Mouse (Mus musculus): ENCODE data around the gene Aasdh. TPM values are rescaled to one million over a fixed set of nuclear protein-coding genes. Genes with fewer than 3 reads are reported as not detected.
A peak's percentile ranks its signal among the peaks of the same experiment; 100 is the strongest.

The Aasdh gene
- polyA plus RNA-seq (2016; fragmentation: Nextera tagmentation; extraction: Ambion mirVana): 17.6 and 23.3 TPM in 2 replicates

GRCm38 (mm10) chr5:76905405-76906154 lies at the start of gene Aasdh:
Aasdh (minus strand) TSS chr5:76905514.
- peak; percentile 100 for DNase-seq (ENCODE audit: low spot score)
- WGBS: under 1% methylated on average over 47 of the region's 47 CpGs

GRCm38 (mm10) chr5:76954271-76954900 lies 49.1 kb upstream of the Aasdh start:
- H3K9me3 ChIP-seq: no peaks in the 10 kb centered on the region
- no peaks in the 10 kb centered on the region for H3K27me3 ChIP-seq (ENCODE audit: insufficient read depth, poor library complexity, severe bottlenecking)
- H3K4me3 ChIP-seq: 0 out of 2 replicates have a peak overlapping the region, but pooled peaks have one; percentile 0
- H3K36me3 ChIP-seq: peaks cover 59% of the 10 kb centered on the region
- peaks cover 33% of the 10 kb centered on the region for H3K4me1 ChIP-seq (replicated peaks)
- H3K27ac ChIP-seq: no peak overlapping the region
- DNase-seq (ENCODE audit: low spot score): no peak
- 90% methylated on average over 6 of the region's 6 CpGs for WGBS

More at GRCm38 (mm10) chr5:76905405-76906154, at the start of gene Aasdh:
- Histone ChIP-seq H3K27me3 (ENCODE audit: insufficient read depth, poor library complexity, severe bottlenecking) (no peaks in the 10 kb centered on the region), H3K36me3 (peaks cover 16% of the 10 kb centered on the region), H3K27ac (peak within 1 kb of the TSS; percentile 93), H3K9me3 (no peaks in the 10 kb centered on the region), H3K4me3 (peak within 1 kb of the TSS; percentile 80), H3K4me1 (replicated peaks) (peaks cover 12% of the 10 kb centered on the region)

GRCm38 (mm10) chr5:76953794-76954193 lies 48.5 kb upstream of the Aasdh start:
- Histone ChIP-seq H3K4me3 (0 out of 2 replicates have a peak overlapping the region, but pooled peaks have one; percentile 68), H3K9me3 (no peaks in the 10 kb centered on the region), H3K36me3 (peaks cover 59% of the 10 kb centered on the region), H3K27ac (no peak overlapping the region), H3K4me1 (replicated peaks) (peaks cover 36% of the 10 kb centered on the region), H3K27me3 (ENCODE audit: insufficient read depth, poor library complexity, severe bottlenecking) (no peaks in the 10 kb centered on the region)
- WGBS: 84% methylated on average over 3 of the region's 3 CpGs
- DNase-seq (ENCODE audit: low spot score): no peak

GRCm38 (mm10) chr5:76952112-76953040 lies 47.1 kb upstream of the Aasdh start:
- Histone ChIP-seq H3K4me1 (replicated peaks) (peaks cover 46% of the 10 kb centered on the region), H3K36me3 (peaks cover 59% of the 10 kb centered on the region)
- 26% methylated on average over 7 of the region's 7 CpGs for WGBS

GRCm38 (mm10) chr5:76951106-76952027 lies 46.1 kb upstream of the Aasdh start, which contains the start of the genes Paics and Ppat:
Paics (plus strand) TSS chr5:76951307.
Ppat (minus strand) TSS chr5:76951578.
- H3K4me1 ChIP-seq (replicated peaks): peaks cover 50% of the 10 kb centered on the region
- WGBS: under 1% methylated on average over 81 of the region's 81 CpGs
- peaks cover 59% of the 10 kb centered on the region for H3K36me3 ChIP-seq
- peak within 1 kb of the TSS; percentile 68 for H3K4me3 ChIP-seq
- H3K27me3 ChIP-seq (ENCODE audit: insufficient read depth, poor library complexity, severe bottlenecking): no peaks in the 10 kb centered on the region
- peak within 1 kb of the TSS; percentile 92 for H3K27ac ChIP-seq
- peak; percentile 99 for DNase-seq (ENCODE audit: low spot score)
- H3K9me3 ChIP-seq: no peaks in the 10 kb centered on the region

More at GRCm38 (mm10) chr5:76952112-76953040, 47.1 kb upstream of the Aasdh start:
- Histone ChIP-seq H3K27ac (peak overlapping the region; percentile 92), H3K9me3 (no peaks in the 10 kb centered on the region), H3K27me3 (ENCODE audit: insufficient read depth, poor library complexity, severe bottlenecking) (no peaks in the 10 kb centered on the region), H3K4me3 (peak overlapping the region; percentile 68)
- no peak for DNase-seq (ENCODE audit: low spot score)

GRCm38 (mm10) chr5:76950343-76951105 lies 45.2 kb upstream of the Aasdh start:
- no peaks in the 10 kb centered on the region for H3K27me3 ChIP-seq (ENCODE audit: insufficient read depth, poor library complexity, severe bottlenecking)
- no peak for DNase-seq (ENCODE audit: low spot score)
- WGBS: under 1% methylated on average over 24 of the region's 24 CpGs
- H3K36me3 ChIP-seq: peaks cover 55% of the 10 kb centered on the region
- no peaks in the 10 kb centered on the region for H3K9me3 ChIP-seq
- H3K4me1 ChIP-seq (replicated peaks): peaks cover 59% of the 10 kb centered on the region
- H3K27ac ChIP-seq: peak overlapping the region; percentile 92
- peak overlapping the region; percentile 68 for H3K4me3 ChIP-seq

- Histone ChIP-seq H3K27ac (no peak overlapping the region), H3K27me3 (ENCODE audit: insufficient read depth, poor library complexity, severe bottlenecking) (no peaks in the 10 kb centered on the region), H3K4me3 (no peak overlapping the region), H3K4me1 (replicated peaks) (peaks cover 46% of the 10 kb centered on the region), H3K9me3 (no peaks in the 10 kb centered on the region), H3K36me3 (peaks cover 45% of the 10 kb centered on the region)
- WGBS: 92% methylated on average over 4 of the region's 4 CpGs
- DNase-seq (ENCODE audit: low spot score): no peak
Measured at GRCm38 (mm10) chr5:76947758-76948157, 42.4 kb upstream of the Aasdh start.

GRCm38 (mm10) chr5:76947142-76947541 lies 41.8 kb upstream of the Aasdh start:
- Histone ChIP-seq H3K27ac (no peak overlapping the region), H3K36me3 (peaks cover 51% of the 10 kb centered on the region), H3K9me3 (no peaks in the 10 kb centered on the region), H3K4me3 (no peak overlapping the region), H3K4me1 (replicated peaks) (peaks cover 40% of the 10 kb centered on the region), H3K27me3 (ENCODE audit: insufficient read depth, poor library complexity, severe bottlenecking) (no peaks in the 10 kb centered on the region)
- DNase-seq (ENCODE audit: low spot score): no peak
- 92% methylated on average over 4 of the region's 4 CpGs for WGBS

- DNase-seq (ENCODE audit: low spot score): no peak
- Histone ChIP-seq H3K27me3 (ENCODE audit: insufficient read depth, poor library complexity, severe bottlenecking) (no peaks in the 10 kb centered on the region), H3K27ac (no peak overlapping the region), H3K36me3 (peaks cover 66% of the 10 kb centered on the region), H3K4me1 (replicated peaks) (peaks cover 40% of the 10 kb centered on the region), H3K4me3 (no peak overlapping the region), H3K9me3 (no peaks in the 10 kb centered on the region)
- WGBS: 88% methylated on average over 2 of the region's 2 CpGs
Measured at GRCm38 (mm10) chr5:76945678-76946033, 40.3 kb upstream of the Aasdh start.

- no peak for DNase-seq (ENCODE audit: low spot score)
- H3K36me3 ChIP-seq: peaks cover 71% of the 10 kb centered on the region
- 80% methylated on average over 6 of the region's 6 CpGs for WGBS
- peaks cover 36% of the 10 kb centered on the region for H3K4me1 ChIP-seq (replicated peaks)
- no peak overlapping the region for H3K27ac ChIP-seq
- no peaks in the 10 kb centered on the region for H3K9me3 ChIP-seq
- H3K27me3 ChIP-seq (ENCODE audit: insufficient read depth, poor library complexity, severe bottlenecking): no peaks in the 10 kb centered on the region
- H3K4me3 ChIP-seq: no peak overlapping the region
Measured at GRCm38 (mm10) chr5:76944965-76945677, 39.8 kb upstream of the Aasdh start.
